In genomic region chr3:95250783-95251424, GRCm38 (mm10) we compare ENCODE assay signal across 16 mouse cellular contexts. TPM values are rescaled to one million over a fixed set of nuclear protein-coding genes. Genes with fewer than 3 reads are reported as not detected.
DNase-seq lines count a peak whose midpoint lies in the region; ATAC-seq and TF ChIP-seq lines count a peak whose summit lies in the region.
"Had no signal": no experiment of that assay in that cellular context is flagged by ENCODE, and none has a peak within 500 bp of the region (broad histone marks: within the 10 kb centered on the region; RNA-seq: fewer than 3 reads in every experiment).

Bnipl (minus strand) TSS chr3:95251193.

- no peak within 1 kb of the TSS for H3K9ac ChIP-seq in kidney, embryonic 14.5 days (ENCODE audit: low read depth, low read length)
- no peak within 1 kb of the TSS; the same call in 1 of the 2 replicates for H3K9ac ChIP-seq in ES-E14 (ENCODE audit: insufficient read depth, low read depth, low read length, poor library complexity, severe bottlenecking)
- H3K9ac ChIP-seq in embryonic facial prominence, embryonic 12.5 days, result no peak within 1 kb of the TSS
- peak within 1 kb of the TSS; percentile 38; the same call in 1 of the 2 replicates for H3K9ac ChIP-seq in lung, embryonic 16.5 days (ENCODE audit: low read length)

- no peak within 1 kb of the TSS for H3K4me3 ChIP-seq in kidney, embryonic 14.5 days (ENCODE audit: low read length)
- H3K4me3 ChIP-seq in ES-E14 (ENCODE audit: insufficient read depth in 1 of 2, low read depth in 1 of 2, low read length in 2 of 2, poor library complexity in 1 of 2, severe bottlenecking in 1 of 2), result peak within 1 kb of the TSS; percentile 14 to 41; a peak in 3 of 4 replicates
- no peak within 1 kb of the TSS for H3K4me3 ChIP-seq in embryonic facial prominence, embryonic 12.5 days
- 0 out of 2 replicates have a peak within 1 kb of the TSS, but pooled peaks have one; percentile 10 for H3K4me3 ChIP-seq in lung, embryonic 16.5 days (ENCODE audit: low read length)
- H3K4me3 ChIP-seq: heart, embryonic 10.5 days had no signal

- 50% methylated on average over 7 of the region's 7 CpGs for WGBS in kidney, embryonic 14.5 days
- WGBS in embryonic facial prominence, embryonic 12.5 days, result 47% methylated on average over 7 of the region's 7 CpGs
- 34% methylated on average over 7 of the region's 7 CpGs for WGBS in lung, embryonic 16.5 days

- ATAC-seq in kidney, embryonic 14.5 days (ENCODE audit: low FRiP score, low TSS enrichment), result no peak
- peak; percentile 72 for ATAC-seq in embryonic facial prominence, embryonic 12.5 days (ENCODE audit: insufficient number of reproducible peaks, insufficient read depth, low FRiP score, low TSS enrichment)
- ATAC-seq in lung, embryonic 16.5 days (ENCODE audit: low read depth), result peak; percentile 81
- ATAC-seq in erythroblast, adult 5-6 weeks (replicated peaks; ENCODE audit: low FRiP score, poor library complexity, severe bottlenecking), result no peak
- ATAC-seq: CD4-positive, CD25-positive, alpha-beta regulatory T cell, adult 4 months; Patski had no signal

- DNase-seq in kidney, adult 11 months, result no peak
- DNase-seq in ES-E14 (ENCODE audit: low read depth, low spot score), result no peak
- DNase-seq in spleen, adult 18-20 months, result no peak
- no peak for DNase-seq in embryo, embryonic 9.5 days (ENCODE audit: extremely low spot score)
- DNase-seq: adrenal gland, adult 8-10 months; heart, postnatal 36 days; kidney, adult 18-20 months had no signal

- H3K27me3 ChIP-seq in kidney, embryonic 14.5 days (ENCODE audit: control insufficient read depth, insufficient read depth, low read length), result no peaks in the 10 kb centered on the region
- H3K27me3 ChIP-seq in embryonic facial prominence, embryonic 12.5 days, result no peaks in the 10 kb centered on the region
- no peaks in the 10 kb centered on the region for H3K27me3 ChIP-seq in lung, embryonic 16.5 days (ENCODE audit: control insufficient read depth, insufficient read depth, low read depth, low read length)
- H3K27me3 ChIP-seq: Patski had no signal

- in situ Hi-C loops in ES-E14 (cut with MboI; ENCODE audit: low sequenced_read_pairs in 2 of 2, unreplicated experiment in 2 of 2), result no loop called here

- no peaks in the 10 kb centered on the region for H3K4me1 ChIP-seq in kidney, embryonic 14.5 days (ENCODE audit: control insufficient read depth, insufficient read depth, low read length)
- H3K4me1 ChIP-seq in ES-E14 (ENCODE audit: control insufficient read depth in 2 of 2, insufficient read depth in 2 of 2, low read length in 2 of 2, poor library complexity in 1 of 2), result peaks cover 0 to 16% of the 10 kb centered on the region in 2 experiments; a peak in 2 of 4 replicates
- H3K4me1 ChIP-seq in embryonic facial prominence, embryonic 12.5 days, result no peaks in the 10 kb centered on the region
- no peaks in the 10 kb centered on the region for H3K4me1 ChIP-seq in lung, embryonic 16.5 days (replicated peaks; ENCODE audit: control insufficient read depth, insufficient read depth, low read length)
- H3K4me1 ChIP-seq: heart, embryonic 10.5 days had no signal

- H3K9me3 ChIP-seq in kidney, embryonic 14.5 days (ENCODE audit: control insufficient read depth, low read length), result no peaks in the 10 kb centered on the region
- H3K9me3 ChIP-seq in ES-E14 (ENCODE audit: control insufficient read depth, insufficient read depth, low read depth, low read length), result no peaks in the 10 kb centered on the region
- H3K9me3 ChIP-seq in embryonic facial prominence, embryonic 12.5 days, result no peaks in the 10 kb centered on the region
- H3K9me3 ChIP-seq in lung, embryonic 16.5 days (ENCODE audit: control insufficient read depth, low read length), result no peaks in the 10 kb centered on the region
- H3K9me3 ChIP-seq: heart, embryonic 10.5 days had no signal

- H3K27ac ChIP-seq in kidney, embryonic 14.5 days (ENCODE audit: low read depth, low read length), result 0 out of 2 replicates have a peak within 1 kb of the TSS, but pooled peaks have one; percentile 17
- peak within 1 kb of the TSS; percentile 47 for H3K27ac ChIP-seq in ES-E14 (ENCODE audit: insufficient read depth, low read depth, low read length, poor library complexity, severe bottlenecking)
- H3K27ac ChIP-seq in embryonic facial prominence, embryonic 12.5 days, result no peak within 1 kb of the TSS
- peak within 1 kb of the TSS; percentile 78 for H3K27ac ChIP-seq in lung, embryonic 16.5 days (ENCODE audit: low read length)
- H3K27ac ChIP-seq: heart, embryonic 10.5 days had no signal

- H3K4me2 ChIP-seq in kidney, embryonic 14.5 days (replicated peaks; ENCODE audit: low read depth, low read length), result no peak within 1 kb of the TSS
- 0 out of 2 replicates have a peak within 1 kb of the TSS, but pooled peaks have one; percentile 13 for H3K4me2 ChIP-seq in embryonic facial prominence, embryonic 12.5 days (replicated peaks)
- H3K4me2 ChIP-seq in lung, embryonic 16.5 days (ENCODE audit: low read depth, low read length), result peak within 1 kb of the TSS; percentile 38

- peaks cover 16% of the 10 kb centered on the region; the same call in 1 of the 2 replicates for H3K36me3 ChIP-seq in kidney, embryonic 14.5 days (ENCODE audit: control insufficient read depth, insufficient read depth, low read length)
- H3K36me3 ChIP-seq in ES-E14 (ENCODE audit: control insufficient read depth, insufficient read depth, low read length, poor library complexity, severe bottlenecking), result peaks cover 15% of the 10 kb centered on the region
- H3K36me3 ChIP-seq in embryonic facial prominence, embryonic 12.5 days, result peaks cover 39% of the 10 kb centered on the region
- peaks cover 7% of the 10 kb centered on the region for H3K36me3 ChIP-seq in lung, embryonic 16.5 days (ENCODE audit: control insufficient read depth, insufficient read depth, low read length)

TF ChIP-seq in ES-E14, 5 proteins besides CTCF, POLR2A, EP300 and RAD21:
- no peak for TF ChIP-seq HCFC1 (IDR thresholded peaks at IDR 0.05; ENCODE audit: borderline replicate concordance, insufficient read depth, low read length)
- TF ChIP-seq ZNF384 (IDR thresholded peaks at IDR 0.05; ENCODE audit: low read depth, low read length), result no peak
- no peak for TF ChIP-seq MAFK (IDR thresholded peaks at IDR 0.05; ENCODE audit: insufficient read depth, low read depth, low read length)
- TF ChIP-seq ZC3H11A (IDR thresholded peaks at IDR 0.05; ENCODE audit: borderline replicate concordance, low read depth, low read length), result no peak
- 0 out of 2 replicates have a peak, but pooled peaks have one; percentile 16 for TF ChIP-seq CHD2 (IDR thresholded peaks at IDR 0.05; ENCODE audit: low read depth, low read length)

RNA-seq across cellular contexts. Expression of gene Bnipl, which starts in this region (rescaled TPM):
- polyA plus RNA-seq in kidney, embryonic 14.5 days (2014; fragmentation: Nextera tagmentation; extraction: Ambion mirVana), result 2.1 and 2.4 TPM in 2 replicates
- 6.7 and 16.0 TPM in 2 replicates for total RNA-seq in ES-E14 (2012; rRNA removed)
- 1.8 and 2.5 TPM in 2 replicates for polyA plus RNA-seq in embryonic facial prominence, embryonic 12.5 days (2016; fragmentation: Nextera tagmentation; extraction: Ambion mirVana)
- 4.6 and 5.7 TPM in 2 replicates for polyA plus RNA-seq in lung, embryonic 16.5 days (2015; fragmentation: Nextera tagmentation; extraction: Ambion mirVana)
- not detected in 2 replicates for total RNA-seq in erythroblast, adult 5-6 weeks (2015; ENCODE audit: low replicate concordance)
- 0.68 TPM in 1 of 2 replicates, not detected in the other for total RNA-seq in erythroblast, adult 5-6 weeks (2017; ENCODE audit: low replicate concordance)
- total RNA-seq: heart, postnatal 36 days; liver, adult 2 months; megakaryocyte, adult 5-6 weeks had no signal
- polyA plus RNA-seq: CD4-positive, CD25-positive, alpha-beta regulatory T cell, adult 4 months had no signal

Comparison
In these comparisons a context has a peak if more than half of its experiments do, and no peak if none do; other contexts are left out.
1. ATAC-seq: peak in embryonic facial prominence, embryonic 12.5 days (single experiment) and lung, embryonic 16.5 days (single experiment); none in kidney, embryonic 14.5 days (single experiment) and erythroblast, adult 5-6 weeks (single experiment).
2. H3K4me3 ChIP-seq: peak in ES-E14 (2 of 2) and lung, embryonic 16.5 days (single experiment); none in kidney, embryonic 14.5 days (single experiment) and embryonic facial prominence, embryonic 12.5 days (single experiment).